Mouse (Mus musculus): ENCODE measurements around the gene Fgf14.
"Not testable (repeated sequence)": the region's sequence is repeated elsewhere in the genome, so short reads cannot be mapped to it uniquely, and the experiment has no call there.

Gene Fgf14

DNA sequence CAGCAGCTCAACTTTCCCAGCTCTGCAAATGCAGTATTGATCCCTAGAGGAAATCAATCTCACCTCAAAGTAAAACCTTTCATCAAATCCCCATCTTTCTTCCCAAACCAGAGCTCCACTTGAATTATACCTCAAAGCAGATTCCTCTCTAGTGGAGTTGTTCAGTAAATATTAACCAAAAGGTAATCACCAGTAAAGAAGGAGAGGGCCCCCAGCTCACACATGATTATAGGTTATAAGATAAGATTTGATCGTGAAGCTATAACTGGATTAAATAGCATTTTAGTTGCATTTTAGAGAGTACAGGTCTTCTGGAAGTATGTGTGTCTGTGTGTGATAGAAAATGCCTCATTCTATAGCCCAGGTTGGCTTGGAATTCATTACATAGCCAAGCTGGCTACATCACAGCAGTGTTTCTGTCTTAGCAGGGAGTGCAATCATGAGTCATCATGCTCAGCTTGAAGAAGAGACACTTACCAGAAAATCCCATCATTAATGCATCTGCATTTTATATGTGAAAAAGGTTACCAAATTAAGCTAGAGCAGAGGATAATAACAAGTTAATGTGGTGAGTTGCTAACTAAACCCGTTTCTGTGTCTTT is 202.8 kb downstream of the Fgf14 start:
- no peak for DNase-seq (ENCODE audit: low read depth, low spot score)

DNA sequence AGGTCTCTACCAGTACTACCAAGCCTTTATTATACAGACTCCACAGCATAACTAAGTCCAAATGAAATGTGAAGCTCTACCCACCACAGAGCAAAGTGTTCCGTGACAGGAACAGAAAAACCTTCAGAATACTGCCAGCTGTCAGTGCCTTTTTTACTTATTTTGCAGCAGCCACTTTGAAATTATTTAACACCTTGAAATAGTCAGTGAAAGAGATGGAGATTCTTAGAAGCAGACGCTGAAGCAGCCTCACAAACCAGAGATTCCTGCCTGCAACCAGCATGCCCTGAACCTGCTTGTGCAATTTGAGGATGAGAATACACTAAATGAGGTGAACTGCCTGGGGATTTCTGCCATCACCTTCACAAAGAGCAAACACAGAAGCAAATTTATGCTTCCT is 206.0 kb downstream of the Fgf14 start:
- DNase-seq (ENCODE audit: low read depth, low spot score): no peak

GRCm38 (mm10) chr14:124455120-124455519 is 221.8 kb downstream of the Fgf14 start:
- no peak for DNase-seq (ENCODE audit: low read depth, low spot score)

DNA sequence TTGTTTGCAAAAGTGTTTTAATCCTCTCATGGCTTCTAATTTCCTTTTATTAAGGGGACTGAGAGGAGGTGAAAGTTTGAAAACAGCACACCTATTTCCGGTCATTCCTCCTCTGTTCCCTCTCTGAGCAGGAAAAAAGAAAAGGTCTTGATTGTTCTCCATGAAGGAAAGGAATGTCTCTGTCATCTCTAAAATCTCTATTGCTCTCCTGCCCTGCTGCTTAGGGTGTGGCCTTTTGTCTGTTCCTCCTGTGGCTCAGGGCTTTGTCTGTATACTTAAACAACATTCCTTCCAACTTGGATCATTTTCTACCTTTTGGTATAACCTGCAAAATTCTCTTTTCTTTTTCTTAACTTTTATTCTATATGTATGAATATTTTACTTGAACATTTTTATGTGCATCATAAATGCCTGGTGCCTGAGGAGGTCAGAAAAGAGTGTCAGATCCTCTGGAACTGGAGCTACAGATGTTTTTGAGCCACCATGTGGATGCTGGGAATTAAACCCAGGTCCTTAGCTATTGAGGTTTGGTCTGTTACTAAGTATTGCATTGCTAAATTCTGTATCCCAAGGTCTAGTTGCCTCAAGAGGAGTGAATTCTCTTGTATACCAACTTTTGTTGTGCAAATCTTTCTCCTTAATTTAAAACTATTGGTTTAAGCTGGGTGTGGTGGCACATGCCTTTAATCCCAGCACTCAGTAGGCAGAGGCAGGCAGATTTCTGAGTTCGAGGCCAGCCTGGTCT is 230.7 kb downstream of the Fgf14 start:
- no peak for DNase-seq (ENCODE audit: low read depth, low spot score)

DNA sequence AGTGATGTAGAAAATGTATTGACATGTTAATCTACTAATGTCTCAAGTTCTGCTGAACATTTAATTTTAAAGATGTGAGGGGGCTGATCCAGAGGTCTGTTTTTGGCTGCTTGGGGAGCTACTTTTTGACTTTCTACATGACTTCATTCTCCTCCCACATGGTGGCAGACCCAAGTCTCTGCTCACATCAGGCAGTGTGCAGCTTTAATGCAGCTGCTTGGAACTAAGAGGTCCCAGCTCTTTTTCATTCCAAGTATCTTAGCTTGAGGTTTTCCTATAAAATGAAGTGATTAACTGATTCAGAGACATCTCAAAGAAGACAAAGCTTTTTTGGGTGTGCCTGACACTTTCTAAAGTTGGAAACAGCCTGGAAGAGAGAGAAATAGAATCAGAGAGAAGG is 232.1 kb downstream of the Fgf14 start:
- DNase-seq (ENCODE audit: low read depth, low spot score): no peak

DNA sequence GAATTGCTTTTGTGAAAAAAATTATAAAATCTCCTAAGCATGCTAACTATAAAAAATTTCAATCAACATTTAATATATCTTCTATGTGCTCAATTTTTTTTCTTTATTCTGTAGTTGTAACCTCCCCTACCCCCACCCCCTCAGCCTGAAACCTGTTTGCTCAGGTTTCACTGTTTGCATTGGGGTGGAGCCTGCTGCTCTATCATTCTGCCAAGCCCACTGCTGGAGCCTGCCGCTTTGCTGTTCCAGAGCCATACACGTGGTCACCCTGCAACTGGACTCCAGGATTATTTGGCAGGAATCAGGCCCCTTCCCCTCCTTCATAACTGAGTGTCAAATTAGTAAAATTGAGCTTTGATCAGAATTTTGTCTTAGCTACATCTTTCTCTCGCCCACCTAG is 237.6 kb downstream of the Fgf14 start:
- DNase-seq (ENCODE audit: low read depth, low spot score): not testable (repeated sequence)

DNA sequence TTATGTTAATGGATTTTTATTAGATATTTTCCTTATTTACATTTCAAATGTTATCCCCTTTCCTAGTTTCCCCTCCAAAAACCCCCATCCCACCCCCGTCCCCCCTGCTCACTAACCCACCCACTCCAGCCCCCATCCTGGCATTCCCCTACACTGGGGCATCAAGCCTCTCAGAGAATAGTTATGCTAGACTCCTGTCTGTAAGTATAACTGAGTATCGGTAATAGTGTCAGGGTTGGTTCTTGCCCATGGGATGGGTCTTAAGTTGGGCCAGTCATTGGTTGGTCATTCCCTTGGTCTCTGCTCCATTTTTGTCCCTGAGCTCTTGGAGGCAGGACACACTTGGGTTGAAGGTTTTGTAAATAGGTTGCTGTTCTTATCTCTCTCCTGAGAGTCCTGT is 265.0 kb downstream of the Fgf14 start:
- no peak for DNase-seq (ENCODE audit: low read depth, low spot score)

GRCm38 (mm10) chr14:124410945-124411344 is 266.0 kb downstream of the Fgf14 start:
- peak; percentile 32 for DNase-seq (ENCODE audit: low read depth, low spot score)

DNA sequence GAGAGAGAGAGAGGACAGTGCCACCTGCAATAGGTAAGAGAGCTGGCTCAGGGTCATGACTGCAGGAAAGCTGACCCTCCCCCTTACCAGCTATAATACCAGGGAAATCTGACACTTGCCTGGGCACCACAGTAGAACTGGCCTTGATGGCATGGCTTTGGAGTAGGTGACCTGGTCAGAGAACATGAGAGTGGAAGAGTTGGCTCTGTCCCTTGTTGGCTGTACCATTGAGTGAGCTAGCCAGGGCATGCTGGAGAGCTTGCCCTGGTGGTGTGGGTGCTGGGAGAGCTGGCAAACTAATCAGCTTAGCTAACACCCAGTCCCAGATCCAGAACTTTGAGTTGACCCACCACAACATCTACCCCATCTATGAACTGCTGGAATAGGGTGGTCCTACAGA is 348.5 kb downstream of the Fgf14 start:
- DNase-seq (ENCODE audit: low read depth, low spot score): no peak

DNA sequence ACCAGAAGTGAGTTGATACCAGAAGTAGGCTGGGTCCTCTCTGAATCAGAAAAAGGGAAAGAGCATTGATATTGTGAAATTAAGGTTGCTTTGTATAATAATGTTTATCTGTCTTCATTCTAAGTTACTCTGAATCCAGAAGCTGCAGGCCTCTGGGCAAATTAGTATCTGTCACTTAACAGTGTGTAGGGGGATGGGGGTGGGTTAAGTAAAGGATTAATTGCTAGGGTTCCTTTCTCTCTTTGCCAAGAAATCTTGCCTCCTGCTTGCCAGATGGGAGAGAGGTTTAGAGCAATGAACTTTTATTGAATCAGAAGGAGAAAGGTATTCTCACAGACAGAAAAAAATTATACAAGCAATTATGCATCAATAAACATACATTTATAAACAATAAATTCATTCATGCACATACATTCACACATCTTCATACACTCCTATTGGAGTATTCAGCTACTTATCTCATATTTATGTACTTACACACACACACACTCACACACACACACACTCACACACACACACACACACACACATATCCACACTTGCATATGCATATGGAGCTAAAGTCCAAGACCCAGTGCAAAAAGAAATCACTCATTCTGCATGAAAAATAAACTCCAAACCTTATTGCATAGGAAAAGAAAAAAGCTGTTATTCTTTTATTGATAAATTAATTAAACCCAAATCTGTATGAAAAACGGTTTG is 357.8 kb downstream of the Fgf14 start:
- DNase-seq (ENCODE audit: low read depth, low spot score): no peak

DNA sequence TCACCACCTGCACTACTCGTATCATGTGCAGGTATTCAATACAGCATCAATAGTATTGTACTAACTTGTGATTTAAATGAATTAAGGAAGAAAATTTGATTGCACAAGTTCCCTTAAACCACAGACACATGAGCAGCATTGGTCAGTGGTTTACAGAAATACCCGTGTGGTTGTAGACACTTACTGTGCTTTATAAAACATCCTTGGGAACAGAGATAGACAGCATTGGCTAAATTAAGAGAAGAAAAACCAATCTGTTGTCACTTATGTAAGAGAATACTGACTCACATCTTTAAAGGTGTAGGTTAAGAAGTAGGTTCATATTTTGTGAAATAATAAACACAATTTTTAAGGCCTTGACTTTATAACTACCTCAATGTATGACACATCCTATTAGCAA is 361.4 kb downstream of the Fgf14 start:
- DNase-seq (ENCODE audit: low read depth, low spot score): no peak

DNA sequence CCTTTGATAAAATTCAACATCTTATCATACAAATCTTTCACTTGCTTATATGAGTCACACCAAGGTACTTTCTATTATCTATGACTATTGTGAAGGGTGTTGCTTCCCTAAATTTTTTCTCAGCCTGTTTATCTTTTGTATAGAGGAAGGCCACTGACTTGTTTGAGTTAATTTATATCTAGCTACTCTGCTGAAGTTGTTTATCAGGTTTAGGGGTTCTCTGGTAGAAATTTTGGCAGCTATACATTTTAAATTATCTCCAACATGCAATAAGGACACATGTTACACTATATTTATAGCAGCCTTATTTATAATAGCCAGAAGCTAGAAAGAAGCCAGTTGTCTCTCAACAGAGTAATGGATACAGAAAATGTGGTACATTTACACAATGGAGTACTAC is 389.9 kb downstream of the Fgf14 start:
- no peak for DNase-seq (ENCODE audit: low read depth, low spot score)

GRCm38 (mm10) chr14:124278384-124278944 is 398.5 kb downstream of the Fgf14 start:
- no peak for DNase-seq (ENCODE audit: low read depth, low spot score)

- DNase-seq (ENCODE audit: low read depth, low spot score): no peak
Observed at GRCm38 (mm10) chr14:124266977-124267376, 409.9 kb downstream of the Fgf14 start.

DNA sequence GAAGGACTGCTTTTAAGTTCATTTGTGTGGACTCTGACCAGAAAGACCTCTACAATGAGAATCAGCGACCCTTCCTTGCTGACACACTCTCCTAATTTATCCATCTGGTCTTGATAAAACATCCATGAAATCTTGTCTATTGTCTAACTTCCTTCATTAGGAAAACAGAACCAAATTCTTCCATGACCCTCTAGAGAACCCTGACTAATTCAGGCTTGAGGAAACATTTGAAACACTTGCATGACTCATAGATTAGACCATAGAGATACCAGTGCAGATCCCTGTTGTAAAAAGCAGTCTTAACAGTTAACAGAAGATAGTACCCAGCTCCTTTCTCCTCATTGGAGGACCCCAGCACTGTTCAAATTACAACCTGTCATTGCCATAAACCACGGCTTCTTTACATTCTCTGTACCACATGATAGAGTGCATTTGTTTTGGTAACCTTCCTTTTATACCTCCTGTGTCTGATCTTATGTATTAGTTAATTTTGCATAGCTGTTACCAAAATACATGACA is 412.3 kb downstream of the Fgf14 start:
- no peak for DNase-seq (ENCODE audit: low read depth, low spot score)

GRCm38 (mm10) chr14:124263199-124263598 is 413.7 kb downstream of the Fgf14 start:
- no peak for DNase-seq (ENCODE audit: low read depth, low spot score)

GRCm38 (mm10) chr14:124247517-124247916 is 429.4 kb downstream of the Fgf14 start:
- DNase-seq (ENCODE audit: low read depth, low spot score): no peak

GRCm38 (mm10) chr14:124223445-124223844 is 453.5 kb downstream of the Fgf14 start:
- DNase-seq (ENCODE audit: low read depth, low spot score): no peak

GRCm38 (mm10) chr14:124222447-124222846 is 454.5 kb downstream of the Fgf14 start:
- peak; percentile 8 for DNase-seq (ENCODE audit: low read depth, low spot score)

DNA sequence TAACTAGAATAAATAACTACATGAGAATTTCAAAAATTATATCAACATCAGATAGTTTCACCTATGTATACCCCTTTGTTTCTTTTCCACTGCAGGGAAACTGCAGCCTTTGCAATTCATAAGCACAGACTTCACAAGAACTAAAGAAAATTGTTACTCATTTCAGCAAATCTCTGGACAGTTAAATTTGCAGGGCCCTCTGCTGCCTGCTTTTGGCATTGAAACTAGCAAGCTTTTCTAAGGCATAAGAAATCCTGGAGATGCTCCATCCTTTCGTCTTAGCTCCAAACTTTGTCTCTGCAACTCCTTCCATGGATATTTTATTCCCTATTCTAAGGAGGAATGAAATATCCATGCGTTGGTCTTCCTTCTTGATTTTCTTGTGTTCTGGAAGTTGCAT is 455.9 kb downstream of the Fgf14 start:
- DNase-seq (ENCODE audit: low read depth, low spot score): no peak

- DNase-seq (ENCODE audit: low read depth, low spot score): no peak
Observed at GRCm38 (mm10) chr14:124195806-124196205, 481.1 kb downstream of the Fgf14 start.

DNA sequence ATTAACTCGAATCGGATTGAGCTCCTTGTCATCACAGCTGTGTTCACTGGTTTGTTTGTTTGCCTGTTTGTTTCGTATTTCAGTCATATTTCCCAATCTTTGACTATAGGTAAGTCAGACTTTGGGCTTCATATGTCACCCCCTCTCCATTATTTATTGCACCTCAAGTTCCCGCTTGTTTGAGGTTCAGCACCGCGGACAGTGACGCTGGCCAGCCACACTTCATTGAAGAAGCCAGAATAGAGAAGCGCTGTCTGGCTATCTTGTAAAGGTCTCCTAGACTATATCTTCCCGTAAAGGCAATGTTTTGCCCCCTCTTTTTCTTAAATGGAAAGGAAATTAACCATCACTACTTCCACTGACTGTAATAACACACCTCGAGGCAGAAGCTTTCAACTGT is 481.6 kb downstream of the Fgf14 start:
- peak; percentile 44 for DNase-seq (ENCODE audit: low read depth, low spot score)
